Comparison of ENCODE assay signal across 11 mouse cellular contexts in genomic region chr4:108302296-108302890, GRCm38 (mm10).
"Had no signal": no experiment of that assay in that cellular context is flagged by ENCODE, and none has a peak within 500 bp of the region (broad histone marks: within the 10 kb centered on the region; RNA-seq: fewer than 3 reads in every experiment).

No protein-coding gene starts in this region.

- H3K27me3 ChIP-seq: limb, embryonic 13.5 days; midbrain, embryonic 12.5 days had no signal

- H3K9ac ChIP-seq: limb, embryonic 13.5 days; midbrain, embryonic 12.5 days had no signal

- H3K27ac ChIP-seq: limb, embryonic 13.5 days; midbrain, embryonic 12.5 days had no signal

- DNase-seq: kidney, adult 8-10 months; kidney, postnatal 25 days; left cerebral cortex, postnatal 4 days; lung, adult 18-20 months; lung, postnatal 4 days; right cerebral cortex, adult 18-20 months; right cerebral cortex, postnatal 25 days; thymus, postnatal 36 days had no signal

- H3K36me3 ChIP-seq: limb, embryonic 13.5 days; midbrain, embryonic 12.5 days had no signal

- H3K4me2 ChIP-seq: midbrain, embryonic 12.5 days had no signal

- H3K4me3 ChIP-seq: layer of hippocampus, adult 2 months; limb, embryonic 13.5 days; midbrain, embryonic 12.5 days had no signal
